Mouse (Mus musculus): ENCODE data around the gene Krt10. TPM values are rescaled to one million over a fixed set of nuclear protein-coding genes. Genes with fewer than 3 reads are reported as not detected.

Krt10 gene
- polyA plus RNA-seq, 1 experiment from 2014 or later = 18.4 TPM

DNA sequence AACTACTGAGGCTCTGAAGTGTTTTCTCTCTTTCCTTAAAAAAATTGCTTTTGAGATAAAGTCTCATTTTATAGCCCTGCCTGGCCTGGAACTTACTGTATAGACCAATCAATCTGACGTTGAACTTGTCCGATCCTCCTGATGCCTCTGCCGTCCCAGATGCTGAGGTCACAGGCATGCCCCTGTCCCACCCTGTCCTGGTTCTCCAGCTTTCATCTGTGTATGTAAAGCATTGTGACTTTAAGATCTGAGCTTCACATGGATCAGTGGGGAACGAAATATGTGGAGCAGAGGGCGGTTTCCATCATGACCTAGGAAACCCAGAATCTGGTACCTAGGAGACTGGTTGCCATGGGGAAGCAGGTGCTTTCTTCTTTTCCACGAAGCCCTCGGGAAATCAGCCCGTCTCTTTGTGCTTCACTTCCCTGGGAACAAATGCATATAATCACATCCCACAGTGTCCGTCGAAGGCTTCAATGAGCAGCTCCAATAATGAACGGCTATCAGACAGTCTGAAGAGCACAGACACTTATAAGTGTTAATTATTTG, 49.8 kb downstream of the Krt10 start:
- 82% methylated on average over 11 of the region's 11 CpGs for WGBS

GRCm38 (mm10) chr11:99337866-99338265, 51.3 kb downstream of the Krt10 start, which contains the start of gene Krt26:
TSS of gene Krt26 (minus strand) at chr11:99337966.
- no peak within 1 kb of the TSS for H3K4me3 ChIP-seq (ENCODE audit: control insufficient read depth in 1 of 2, insufficient read depth in 1 of 2, low read depth in 1 of 2, low read length in 2 of 2)
- no peak for ATAC-seq (ENCODE audit: insufficient number of reproducible peaks, insufficient read depth, low FRiP score, low read depth)
- no peaks in the 10 kb centered on the region for H3K9me3 ChIP-seq (ENCODE audit: control insufficient read depth, low read length)
- no peaks in the 10 kb centered on the region for H3K27me3 ChIP-seq (ENCODE audit: control insufficient read depth, insufficient read depth, low read length)
- no peak within 1 kb of the TSS for H3K9ac ChIP-seq (ENCODE audit: low read length)
- no peak within 1 kb of the TSS for H3K27ac ChIP-seq (replicated peaks in 1 of 2; ENCODE audit: control insufficient read depth in 1 of 2, insufficient read depth in 1 of 2, low read depth in 2 of 2, low read length in 2 of 2)
- H3K4me1 ChIP-seq (ENCODE audit: control insufficient read depth in 2 of 2, insufficient read depth in 2 of 2, low read length in 2 of 2) = no peaks in the 10 kb centered on the region
- WGBS = 88% methylated on average over 11 of the region's 11 CpGs
- H3K4me2 ChIP-seq (ENCODE audit: low read length) = no peak within 1 kb of the TSS
- H3K36me3 ChIP-seq (ENCODE audit: control insufficient read depth, insufficient read depth, low read length) = no peaks in the 10 kb centered on the region

More for the DNA sequence above, 49.8 kb downstream of the Krt10 start:
- no peak overlapping the region for H3K27ac ChIP-seq (replicated peaks in 1 of 2; ENCODE audit: control insufficient read depth in 1 of 2, insufficient read depth in 1 of 2, low read depth in 2 of 2, low read length in 2 of 2)
- no peak overlapping the region for H3K4me3 ChIP-seq (ENCODE audit: control insufficient read depth in 1 of 2, insufficient read depth in 1 of 2, low read depth in 1 of 2, low read length in 2 of 2)
- H3K27me3 ChIP-seq (ENCODE audit: control insufficient read depth, insufficient read depth, low read length) = no peaks in the 10 kb centered on the region
- H3K4me2 ChIP-seq (ENCODE audit: low read length) = no peak overlapping the region
- no peak for ATAC-seq (ENCODE audit: insufficient number of reproducible peaks, insufficient read depth, low FRiP score, low read depth)
- no peaks in the 10 kb centered on the region for H3K9me3 ChIP-seq (ENCODE audit: control insufficient read depth, low read length)
- H3K36me3 ChIP-seq (ENCODE audit: control insufficient read depth, insufficient read depth, low read length) = no peaks in the 10 kb centered on the region
- H3K4me1 ChIP-seq (ENCODE audit: control insufficient read depth in 2 of 2, insufficient read depth in 2 of 2, low read length in 2 of 2) = no peaks in the 10 kb centered on the region
- H3K9ac ChIP-seq (ENCODE audit: low read length) = no peak overlapping the region

Other genes starting within 250 kb of the Krt10 start
- 0.16 TPM in 1 of 2 replicates, not detected in the other for gene Ccr7, start 234.3 kb downstream of the Krt10 start, polyA plus RNA-seq (2014; fragmentation: Nextera tagmentation; extraction: Ambion mirVana)
- gene Smarce1, start 158.3 kb downstream of the Krt10 start, polyA plus RNA-seq (2014; fragmentation: Nextera tagmentation; extraction: Ambion mirVana) = 93.5 and 104 TPM in 2 replicates
- gene Krt222, start 145.3 kb downstream of the Krt10 start, polyA plus RNA-seq (2014; fragmentation: Nextera tagmentation; extraction: Ambion mirVana) = 3.0 and 3.4 TPM in 2 replicates
- not detected in 2 replicates for gene Krt24, start 104.1 kb downstream of the Krt10 start, polyA plus RNA-seq (2014; fragmentation: Nextera tagmentation; extraction: Ambion mirVana)
- gene Krt25, start 66.4 kb downstream of the Krt10 start, polyA plus RNA-seq (2014; fragmentation: Nextera tagmentation; extraction: Ambion mirVana) = not detected in 2 replicates
- not detected in 2 replicates for gene Krt26, start 51.4 kb downstream of the Krt10 start, polyA plus RNA-seq (2014; fragmentation: Nextera tagmentation; extraction: Ambion mirVana)
- not detected in 2 replicates for gene Krt27, start 38.3 kb downstream of the Krt10 start, polyA plus RNA-seq (2014; fragmentation: Nextera tagmentation; extraction: Ambion mirVana)
- 0.20 TPM in 1 of 2 replicates, not detected in the other for gene Krt28, start 14.5 kb downstream of the Krt10 start, polyA plus RNA-seq (2014; fragmentation: Nextera tagmentation; extraction: Ambion mirVana)
- not detected in 2 replicates for gene Krt12, start 32.9 kb upstream of the Krt10 start, polyA plus RNA-seq (2014; fragmentation: Nextera tagmentation; extraction: Ambion mirVana)
- gene Krt20, start 48.8 kb upstream of the Krt10 start, polyA plus RNA-seq (2014; fragmentation: Nextera tagmentation; extraction: Ambion mirVana) = 0.67 and 0.70 TPM in 2 replicates
- gene Krt23, start 103.8 kb upstream of the Krt10 start, polyA plus RNA-seq (2014; fragmentation: Nextera tagmentation; extraction: Ambion mirVana) = 0.38 TPM in 1 of 2 replicates, not detected in the other
- not detected in 2 replicates for gene Krt39, start 132.0 kb upstream of the Krt10 start, polyA plus RNA-seq (2014; fragmentation: Nextera tagmentation; extraction: Ambion mirVana)
- gene Krt40, start 153.8 kb upstream of the Krt10 start, polyA plus RNA-seq (2014; fragmentation: Nextera tagmentation; extraction: Ambion mirVana) = not detected in 2 replicates
- gene Krtap3-3, start 161.5 kb upstream of the Krt10 start, polyA plus RNA-seq (2014; fragmentation: Nextera tagmentation; extraction: Ambion mirVana) = not detected in 2 replicates
- not detected in 2 replicates for gene Krtap3-2, start 167.5 kb upstream of the Krt10 start, polyA plus RNA-seq (2014; fragmentation: Nextera tagmentation; extraction: Ambion mirVana)
- gene Gm11939, start 170.1 kb upstream of the Krt10 start, polyA plus RNA-seq (2014; fragmentation: Nextera tagmentation; extraction: Ambion mirVana) = not detected in 2 replicates
- gene Krtap3-1, start 177.3 kb upstream of the Krt10 start, polyA plus RNA-seq (2014; fragmentation: Nextera tagmentation; extraction: Ambion mirVana) = not detected in 2 replicates
- not detected in 2 replicates for gene Krtap1-5, start 191.7 kb upstream of the Krt10 start, polyA plus RNA-seq (2014; fragmentation: Nextera tagmentation; extraction: Ambion mirVana)
- gene Krtap1-4, start 194.3 kb upstream of the Krt10 start, polyA plus RNA-seq (2014; fragmentation: Nextera tagmentation; extraction: Ambion mirVana) = not detected in 2 replicates
- gene Krtap1-3, start 202.0 kb upstream of the Krt10 start, polyA plus RNA-seq (2014; fragmentation: Nextera tagmentation; extraction: Ambion mirVana) = not detected in 2 replicates
- not detected in 2 replicates for gene Krtap9-3, start 208.7 kb upstream of the Krt10 start, polyA plus RNA-seq (2014; fragmentation: Nextera tagmentation; extraction: Ambion mirVana)
- not detected in 2 replicates for gene Gm11938, start 213.9 kb upstream of the Krt10 start, polyA plus RNA-seq (2014; fragmentation: Nextera tagmentation; extraction: Ambion mirVana)
- not detected in 2 replicates for gene Gm11937, start 220.8 kb upstream of the Krt10 start, polyA plus RNA-seq (2014; fragmentation: Nextera tagmentation; extraction: Ambion mirVana)
- not detected in 2 replicates for gene Krtap2-4, start 225.5 kb upstream of the Krt10 start, polyA plus RNA-seq (2014; fragmentation: Nextera tagmentation; extraction: Ambion mirVana)
- not detected in 2 replicates for gene Gm11562, start 231.1 kb upstream of the Krt10 start, polyA plus RNA-seq (2014; fragmentation: Nextera tagmentation; extraction: Ambion mirVana)
- not detected in 2 replicates for gene Krtap4-1, start 238.9 kb upstream of the Krt10 start, polyA plus RNA-seq (2014; fragmentation: Nextera tagmentation; extraction: Ambion mirVana)
- gene Krtap4-2, start 245.7 kb upstream of the Krt10 start, polyA plus RNA-seq (2014; fragmentation: Nextera tagmentation; extraction: Ambion mirVana) = not detected in 2 replicates